Mouse (Mus musculus) kidney, adult 2 months (tissue): ENCODE data around the gene Lingo2.

Experiments used
- CTCF ChIP-seq: fragments of 200-500 bp; conservative IDR thresholded peaks from 2 replicates; pipeline ENCODE4 v1.5.1; 2011; ENCODE audit warnings: low read depth, mild to moderate bottlenecking, control low read depth, low read length, moderate library complexity, mixed read lengths; ENCODE audit not compliant: insufficient read depth, insufficient read length
- POLR2A ChIP-seq: fragments of 200-500 bp; IDR thresholded peaks from one replicate; pipeline ENCODE4 v1.6.1; 2011; ENCODE audit warnings: low read depth, low read length, control low read depth

DNA sequence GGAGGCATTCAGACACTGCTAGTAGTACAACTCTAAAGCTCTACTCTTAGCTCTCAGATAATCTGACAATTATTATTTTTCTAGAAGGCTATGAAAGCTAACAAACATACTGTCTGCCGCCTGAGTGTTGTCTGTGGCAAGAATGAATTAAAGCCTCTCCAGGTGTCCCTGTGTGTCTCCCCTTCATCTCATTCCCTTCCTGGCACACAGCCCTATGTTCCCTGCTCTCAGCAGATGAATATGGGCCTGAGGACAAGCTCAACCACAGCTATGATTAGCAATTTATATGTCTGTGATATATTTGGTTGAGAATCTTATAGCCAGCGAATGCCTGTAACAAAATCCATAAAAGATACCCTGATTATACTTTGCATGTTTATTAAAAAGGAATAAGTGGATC is 220.9 kb downstream of the Lingo2 start:
- TF ChIP-seq CTCF (no peak), POLR2A (no peak)
